Mouse (Mus musculus) urinary bladder, adult 2 months (tissue): ENCODE measurements around the gene Zfp866. TPM values are rescaled to one million over a fixed set of nuclear protein-coding genes. Genes with fewer than 3 reads are reported as not detected.
A peak's percentile ranks its signal among the peaks of the same experiment; 100 is the strongest.

Source experiments
- DNase-seq: peaks from one replicate; pipeline ENCODE4 v3.0.0; 2022; ENCODE audit warnings: low spot score
- polyA plus RNA-seq: library from polyadenylated mRNA; depleted of rRNA; stranded (reverse); fragments of >200 nt; gene quantifications from 2 replicates; pipeline ENCODE4 v1.2.3, GENCODE M21; 2012

Zfp866 gene
- polyA plus RNA-seq, 1 experiment = 17.7 TPM

DNA sequence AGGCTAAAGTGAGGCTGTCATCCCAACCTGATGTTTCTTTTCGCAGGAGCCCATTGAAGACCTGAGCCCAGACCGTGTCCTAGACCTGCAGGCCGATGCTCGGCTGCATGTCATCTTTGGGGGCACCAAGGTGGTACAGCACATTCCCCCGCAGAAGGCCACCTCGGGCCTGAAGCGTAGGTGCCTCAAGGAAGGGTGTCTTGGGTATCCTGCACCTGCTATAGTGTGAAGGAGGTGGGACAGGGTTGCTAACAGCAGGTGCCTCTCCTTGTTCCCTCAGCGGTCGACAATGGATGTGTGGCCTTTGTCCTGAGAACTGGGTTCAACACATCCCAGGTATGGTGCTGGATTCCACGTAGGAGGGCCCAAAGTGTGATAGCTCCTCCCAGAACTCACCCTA, 6.7 kb upstream of the Zfp866 start:
- DNase-seq = no peak

DNA sequence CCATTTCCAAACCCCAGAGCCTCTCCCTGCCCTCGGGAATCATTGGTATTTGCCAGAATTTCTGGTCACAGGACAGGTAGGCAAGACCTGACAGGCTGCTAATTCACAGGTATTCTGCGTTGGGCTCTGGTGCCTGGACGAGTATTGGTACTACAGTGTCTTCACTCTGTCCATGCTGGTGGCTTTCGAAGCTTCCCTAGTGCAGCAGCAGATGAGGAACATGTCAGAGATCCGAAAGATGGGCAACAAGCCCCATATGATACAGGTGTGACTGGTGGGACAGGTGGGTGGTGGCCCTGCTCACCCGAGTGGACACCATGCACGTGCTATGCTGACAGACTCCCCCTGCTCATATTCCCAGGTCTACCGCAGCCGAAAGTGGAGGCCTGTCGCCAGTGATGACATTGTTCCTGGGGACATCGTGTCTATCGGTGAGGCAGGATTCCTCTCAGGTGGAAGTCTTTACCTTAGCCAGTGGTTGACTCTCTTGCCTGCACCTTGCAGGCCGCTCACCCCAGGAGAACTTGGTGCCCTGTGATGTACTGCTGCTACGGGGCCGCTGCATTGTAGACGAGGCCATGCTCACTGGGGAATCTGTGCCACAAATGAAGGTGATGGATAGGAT, 5.9 kb upstream of the Zfp866 start:
- no peak for DNase-seq

DNA sequence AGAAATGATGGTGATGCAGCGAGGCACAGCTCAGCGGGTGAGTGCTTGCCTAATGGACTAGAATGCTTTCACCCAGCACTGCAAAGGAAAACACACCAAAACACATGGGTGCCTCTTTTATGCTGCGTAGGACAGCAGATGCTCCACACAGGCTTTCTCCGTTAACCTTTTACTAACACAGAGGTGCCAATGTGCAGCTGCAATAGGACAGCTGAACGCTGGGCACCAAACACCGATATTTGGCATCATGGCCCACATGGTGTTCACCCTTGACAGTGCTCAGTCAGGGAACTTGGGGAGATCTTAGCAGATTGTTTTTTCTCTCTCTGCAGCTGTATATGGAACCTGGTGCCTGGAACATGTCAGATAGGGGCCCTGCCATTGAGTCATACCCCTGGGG, 3.9 kb upstream of the Zfp866 start:
- DNase-seq = no peak

DNA sequence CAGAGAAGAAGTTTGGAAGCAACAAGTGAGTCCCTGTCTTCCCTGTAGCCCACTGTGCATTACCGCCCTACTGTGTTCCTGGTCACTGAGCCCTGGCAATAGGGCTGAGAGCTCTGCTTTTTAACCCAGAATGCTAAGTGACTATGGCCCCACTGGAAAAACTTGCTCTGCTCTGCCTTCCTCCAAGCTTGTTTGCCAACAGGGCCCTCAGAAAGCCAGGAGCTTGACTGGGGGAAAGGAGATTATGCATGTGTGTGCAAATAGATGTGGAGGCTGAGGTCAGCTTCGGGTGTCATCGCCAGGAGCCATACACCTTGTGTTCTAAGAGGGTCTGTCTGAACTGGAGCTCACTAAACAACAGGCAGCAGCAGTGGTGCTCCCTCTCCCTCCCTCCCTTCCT, 3.1 kb upstream of the Zfp866 start:
- no peak for DNase-seq

DNA sequence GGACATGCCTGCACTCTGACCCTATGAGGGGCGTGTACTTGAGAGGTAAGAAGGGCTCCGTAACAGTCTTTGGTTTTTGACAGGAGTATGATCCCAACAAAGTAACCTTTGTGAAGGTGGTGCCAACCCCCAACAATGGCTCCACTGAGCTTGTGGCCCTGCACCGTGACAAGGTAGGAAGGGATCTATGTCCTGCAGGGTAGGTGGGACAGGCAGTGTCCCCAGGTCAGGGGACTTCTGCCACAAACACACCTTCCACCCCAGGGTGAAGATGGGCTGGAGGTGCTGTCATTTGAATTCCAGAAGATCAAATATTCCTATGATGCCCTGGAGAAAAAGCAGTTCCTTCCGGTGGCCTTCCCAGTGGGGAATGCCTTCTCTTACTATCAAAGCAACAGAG, 2.7 kb upstream of the Zfp866 start:
- no peak for DNase-seq

DNA sequence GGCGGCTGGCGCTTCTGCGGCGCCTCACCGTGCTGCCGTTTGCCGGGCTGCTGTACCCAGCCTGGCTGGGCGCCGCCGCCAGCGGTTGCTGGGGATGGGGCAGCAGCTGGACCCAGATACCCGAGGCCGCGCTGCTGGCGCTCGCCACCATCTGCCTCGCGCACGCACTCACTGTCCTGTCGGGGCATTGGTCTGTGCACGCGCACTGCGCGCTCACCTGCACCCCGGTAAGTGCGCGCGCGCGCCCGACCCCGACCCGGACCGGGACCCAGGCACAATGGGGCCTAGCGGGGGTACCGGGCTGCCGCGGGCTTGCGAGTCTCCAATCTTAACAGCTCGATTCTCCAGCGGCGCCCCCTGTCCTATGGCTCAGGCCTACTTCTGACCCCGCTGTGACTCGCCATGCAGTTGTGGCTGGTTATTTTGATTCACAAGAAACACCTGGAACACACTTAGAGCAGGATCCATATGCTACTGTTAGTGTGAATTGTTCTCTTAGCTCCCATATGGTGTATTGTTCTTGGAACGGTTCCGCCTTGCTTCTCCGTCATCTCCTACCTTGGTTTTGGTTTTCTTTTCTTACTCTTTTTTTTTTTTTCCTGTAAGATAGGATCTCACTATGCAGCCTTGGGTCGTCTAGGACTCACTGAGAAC, 564 bp upstream of the Zfp866 start:
- no peak for DNase-seq

DNA sequence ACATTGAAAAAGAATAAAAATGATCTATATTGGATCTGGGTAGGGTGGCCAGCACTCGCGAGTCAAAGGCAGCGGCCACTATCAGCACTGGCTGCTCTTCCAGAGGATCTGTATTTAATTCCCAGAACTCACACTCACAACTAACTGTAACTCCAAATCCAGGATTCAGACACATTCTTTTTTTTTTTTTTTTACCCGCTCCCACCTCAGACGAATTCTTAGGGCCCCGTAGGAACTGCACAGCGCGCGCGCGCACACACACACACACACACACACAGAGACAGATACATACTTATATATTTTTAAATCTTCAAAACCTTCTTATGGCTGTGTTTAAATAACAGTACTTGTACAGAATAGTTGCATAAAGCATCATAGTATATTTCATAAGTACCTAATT, 614 bp downstream of the Zfp866 start:
- no peak for DNase-seq

DNA sequence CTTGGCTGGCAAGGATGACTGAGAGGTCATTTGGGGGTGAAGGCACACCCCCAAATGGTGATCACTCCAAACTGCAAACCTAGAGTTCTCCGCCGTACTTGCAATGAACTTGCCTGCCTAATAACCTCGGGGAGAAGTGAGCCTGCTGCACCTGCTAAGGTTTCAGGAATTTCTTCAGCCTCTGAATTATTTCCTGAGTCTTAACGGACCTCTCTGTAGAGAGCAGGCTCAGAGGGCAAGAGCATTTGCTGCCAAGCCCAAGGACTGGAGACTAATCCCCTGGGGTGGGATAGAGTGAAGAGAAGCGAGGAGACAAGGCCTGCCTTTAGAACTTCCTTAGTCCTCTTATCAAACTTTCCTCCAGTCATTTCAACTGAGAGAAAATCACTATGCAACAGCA, 1.2 kb downstream of the Zfp866 start:
- DNase-seq = no peak

DNA sequence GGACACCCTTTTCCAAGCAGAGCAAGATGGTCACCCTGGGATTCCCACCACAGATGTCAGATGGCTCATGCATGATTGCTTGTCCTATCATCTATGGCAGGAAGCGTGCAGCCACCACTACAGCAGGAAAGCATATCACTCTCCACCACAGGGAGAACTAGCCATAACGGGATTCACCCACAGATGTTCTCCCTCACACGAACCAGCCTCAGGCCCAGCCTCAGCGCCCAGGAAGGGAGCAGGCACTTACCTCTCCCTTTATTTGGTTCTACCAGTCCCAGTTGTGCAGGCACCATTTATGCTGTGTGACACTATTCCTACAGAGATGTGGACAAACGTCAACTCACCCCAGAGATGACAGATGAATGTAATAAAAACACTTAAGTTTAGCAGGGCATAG, 1.9 kb downstream of the Zfp866 start:
- no peak for DNase-seq

DNA sequence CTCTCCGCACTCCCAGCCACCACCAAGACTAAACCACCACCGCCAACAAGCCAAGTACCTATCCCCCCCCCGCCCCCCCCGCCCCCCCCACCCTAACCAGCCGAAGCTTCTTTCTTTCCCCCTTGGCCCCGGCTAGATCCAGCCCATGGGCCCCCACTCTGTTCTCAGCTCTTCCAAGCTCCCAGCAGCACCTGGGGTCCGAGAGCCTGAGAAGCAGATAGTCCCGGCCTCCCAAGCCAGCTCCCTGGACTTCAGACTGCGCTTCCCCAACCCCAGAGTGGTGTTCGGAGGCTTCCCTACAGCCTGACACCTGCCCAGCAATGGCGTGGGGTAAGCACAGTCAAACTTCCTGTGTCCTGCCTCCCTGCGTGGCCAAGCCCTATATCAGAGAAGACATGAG, 13.9 kb downstream of the Zfp866 start:
- DNase-seq = no peak

DNA sequence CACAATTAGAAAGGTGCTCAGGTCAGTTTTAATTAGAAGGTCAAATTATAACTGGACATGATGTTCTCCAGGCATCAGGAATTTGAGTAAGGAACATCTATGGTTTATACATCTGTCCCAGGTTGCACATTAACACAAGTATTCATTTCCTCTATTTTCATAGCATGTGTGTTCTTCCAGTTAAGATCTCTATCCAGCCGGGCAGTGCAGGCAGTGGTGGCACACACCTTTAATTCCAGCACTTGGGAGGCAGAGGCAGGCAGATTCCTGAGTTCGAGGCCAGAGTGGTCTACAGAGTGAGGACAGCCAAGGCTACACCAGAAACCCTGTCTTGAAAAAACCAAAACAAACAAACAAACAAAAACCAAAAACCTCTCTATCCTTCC, 15.8 kb downstream of the Zfp866 start:
- no peak for DNase-seq

DNA sequence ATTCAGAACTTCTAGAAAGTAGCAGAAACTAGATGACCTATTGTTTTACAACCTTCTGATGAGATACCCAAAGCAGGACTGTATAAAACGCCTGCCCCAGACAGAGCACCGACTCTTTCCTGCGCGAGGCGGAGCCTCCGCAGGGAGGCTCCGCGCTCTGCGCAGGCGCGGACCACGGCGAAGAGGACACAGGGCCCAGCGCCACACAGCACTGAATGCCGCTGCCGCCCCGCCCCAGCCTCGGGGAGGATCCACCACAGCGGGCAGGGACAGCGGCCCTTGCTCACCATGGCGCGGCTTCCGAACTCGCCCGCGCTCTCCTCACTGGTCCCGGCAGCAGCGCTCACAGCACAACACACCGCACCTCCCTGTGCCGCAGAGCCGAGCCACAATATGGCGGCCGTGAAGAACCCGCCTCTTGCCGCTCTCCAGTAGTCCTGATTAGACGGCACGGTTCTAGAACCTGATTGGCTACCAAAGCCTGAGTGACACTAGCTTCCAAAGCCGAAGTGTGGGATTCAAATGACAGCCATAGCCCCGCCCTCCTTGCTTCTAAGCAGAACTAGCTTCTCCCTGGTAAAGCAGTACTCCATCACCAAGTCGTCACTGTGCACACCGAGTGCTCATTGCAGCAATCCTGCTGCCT, 16.4 kb downstream of the Zfp866 start, which contains the start of gene Gm20422:
Gene Gm20422 (minus strand): TSS at position 384 of the 646 bp plus-strand sequence.
- peak; percentile 86 for DNase-seq

DNA sequence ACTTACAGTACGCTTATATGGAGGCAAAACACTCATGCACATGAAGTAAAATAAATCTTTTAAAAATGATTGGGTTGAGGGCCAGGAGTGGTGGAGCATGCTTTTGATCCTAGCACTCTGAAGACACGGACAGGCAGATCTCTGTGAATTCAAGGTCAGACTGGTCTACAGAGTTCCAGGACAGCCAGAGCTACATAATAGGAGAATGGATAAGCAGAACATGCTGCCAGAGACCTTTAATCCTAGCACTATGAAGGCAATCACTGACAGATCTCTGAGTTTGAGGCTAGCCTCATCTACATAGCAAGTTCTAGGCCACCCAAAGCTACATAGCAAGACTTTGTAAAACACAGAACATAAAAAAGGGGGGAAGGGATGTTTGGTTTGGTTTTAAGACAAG, 18.9 kb downstream of the Zfp866 start:
- DNase-seq = no peak

DNA sequence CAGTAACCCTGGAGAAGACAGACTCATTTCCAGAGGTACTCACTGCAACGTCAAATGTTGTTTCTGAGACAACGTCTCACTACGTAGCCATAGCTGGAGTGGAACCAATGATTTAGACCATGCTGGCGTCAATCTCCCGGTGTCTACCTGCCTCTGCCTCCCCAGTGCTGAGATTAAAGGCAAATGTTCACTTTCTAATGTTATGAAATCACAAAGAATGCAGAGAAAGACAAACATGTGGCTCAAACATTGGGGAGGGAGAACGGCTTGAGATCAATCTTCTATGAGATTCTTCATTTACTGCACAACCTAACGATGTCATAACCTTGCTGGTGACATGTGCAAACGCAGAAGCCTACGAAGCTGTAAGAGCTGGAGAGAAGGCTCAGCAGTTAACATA, 19.8 kb downstream of the Zfp866 start:
- DNase-seq = no peak

DNA sequence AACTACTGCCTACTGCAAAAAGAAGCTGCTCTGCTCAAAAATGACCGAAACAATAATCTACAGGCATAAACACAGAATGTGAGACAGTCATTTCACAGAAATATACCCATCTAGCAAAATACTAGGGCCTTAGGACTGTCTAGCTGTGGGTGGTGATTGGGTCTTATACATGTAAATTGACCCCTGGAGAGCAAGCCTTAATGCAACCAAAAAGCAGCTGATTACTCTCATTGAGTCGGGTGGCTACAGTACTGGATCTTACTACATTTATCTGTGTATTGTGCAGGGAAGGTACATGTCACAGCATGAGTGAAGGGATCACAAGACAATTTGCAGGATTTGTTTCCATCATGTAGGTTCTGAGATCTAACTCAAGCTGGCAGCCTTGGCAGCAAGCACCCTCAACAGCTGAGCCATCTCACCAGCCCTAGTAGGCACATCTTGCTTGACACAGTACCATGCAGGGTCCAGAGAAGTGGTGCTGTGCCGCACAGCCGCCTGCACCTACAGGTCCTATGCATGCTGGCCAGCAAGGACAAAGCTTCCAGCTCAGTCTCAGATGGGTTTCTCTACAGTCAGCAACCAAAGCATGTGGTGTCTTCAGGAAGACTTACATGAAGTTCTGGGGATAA, 29.0 kb downstream of the Zfp866 start:
- DNase-seq = no peak

DNA sequence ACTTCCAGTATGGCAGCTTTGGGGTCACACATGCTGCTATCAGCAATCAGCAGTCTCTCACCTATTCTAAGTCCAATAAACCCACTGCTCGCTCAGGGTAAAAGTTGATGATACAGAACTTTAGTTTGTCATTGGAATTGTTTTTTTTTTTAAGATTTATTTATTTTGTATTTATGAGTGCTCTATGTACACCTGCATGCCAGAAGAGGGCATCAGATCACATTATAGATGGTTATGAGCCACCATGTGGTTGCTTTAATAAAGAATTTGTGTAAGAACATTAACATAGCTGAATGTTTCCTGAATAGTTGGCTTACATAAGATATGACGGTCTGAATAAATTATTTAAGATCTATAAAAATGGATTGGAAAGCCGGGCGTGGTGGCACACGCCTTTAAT, 32.7 kb downstream of the Zfp866 start:
- DNase-seq = no peak

DNA sequence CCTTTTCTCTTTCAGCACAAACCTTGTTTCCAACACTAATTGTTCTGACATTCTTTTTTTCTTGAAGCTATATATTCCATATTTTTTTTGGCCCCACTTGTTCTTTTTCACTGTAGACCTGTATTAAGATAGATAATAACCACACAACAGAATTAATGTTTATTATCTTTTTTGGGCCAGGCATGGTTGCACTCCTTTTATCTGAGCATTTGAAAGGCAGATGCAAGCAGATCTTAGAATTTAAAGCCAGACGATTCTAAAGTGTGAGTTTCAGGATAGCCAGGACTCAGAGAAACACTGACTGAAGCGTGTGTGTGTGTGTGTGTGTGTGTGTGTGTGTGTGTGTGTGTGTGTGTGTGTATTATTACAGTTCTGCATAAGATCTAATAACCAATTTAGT, 38.5 kb downstream of the Zfp866 start:
- no peak for DNase-seq

DNA sequence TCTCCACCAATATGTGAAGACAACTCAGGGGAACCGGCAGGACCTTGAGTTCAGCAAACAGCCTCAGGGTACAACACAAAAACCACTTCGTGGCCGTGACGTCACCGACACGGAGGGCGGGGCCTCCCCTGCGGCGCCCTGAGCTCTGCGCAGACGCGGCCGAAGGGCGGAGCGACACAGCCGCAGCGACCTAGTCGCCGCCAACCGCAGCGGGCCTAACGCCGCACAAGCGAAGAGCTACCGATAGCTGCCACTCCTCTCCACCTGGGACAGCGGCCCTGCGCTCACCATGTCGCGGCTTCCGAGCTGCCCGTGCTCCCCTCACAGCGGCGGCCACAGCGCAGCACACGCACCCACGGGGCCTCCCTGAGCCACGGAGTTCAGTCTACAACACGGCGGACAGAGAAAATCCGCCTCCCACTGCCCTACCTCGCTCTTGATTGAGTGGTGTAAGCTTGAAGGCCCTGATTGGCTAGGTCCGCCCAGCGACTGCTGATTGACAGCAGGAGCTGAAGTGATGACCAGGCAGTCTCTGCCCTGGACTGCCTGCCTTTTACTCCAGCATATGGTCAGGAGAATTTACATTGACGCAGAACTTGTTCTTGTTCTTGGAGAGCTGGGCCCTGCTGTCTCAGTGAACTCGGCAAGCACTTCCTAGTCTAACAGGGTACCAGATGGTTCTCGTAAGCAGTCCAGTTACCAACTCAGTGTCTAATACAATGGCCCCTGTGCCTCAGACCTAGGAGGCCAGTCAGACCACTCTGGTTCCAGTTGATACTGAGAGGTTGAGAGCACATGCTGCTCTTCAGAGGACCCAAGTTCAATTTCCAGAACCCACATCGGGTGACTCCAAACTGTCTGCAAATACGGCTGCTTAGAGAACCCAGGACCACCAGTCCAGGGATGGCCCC, 41.2 kb downstream of the Zfp866 start, which contains the start of gene Zfp963:
Gene Zfp963 (minus strand): TSS at position 427 of the 911 bp plus-strand sequence.
- DNase-seq = peak; percentile 93

DNA sequence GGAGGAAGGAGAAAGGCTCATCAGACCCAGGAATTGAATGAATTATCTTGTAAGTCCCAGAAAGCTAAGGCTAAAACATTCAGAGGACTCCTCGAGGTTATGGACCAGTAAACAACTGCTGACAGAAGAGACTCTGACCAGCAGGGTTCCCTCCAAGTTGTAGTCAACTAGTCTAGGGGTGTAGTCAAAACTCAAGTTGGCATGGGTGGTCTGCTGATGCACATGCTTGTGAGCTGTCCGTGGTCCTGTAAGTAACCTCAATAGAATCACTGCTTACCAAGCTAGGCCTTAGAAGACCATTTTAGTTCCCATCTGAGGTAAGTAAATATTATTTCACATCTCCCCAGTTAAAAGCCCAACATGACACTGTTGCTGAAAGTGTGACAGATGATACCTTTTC, 49.7 kb downstream of the Zfp866 start:
- no peak for DNase-seq

DNA sequence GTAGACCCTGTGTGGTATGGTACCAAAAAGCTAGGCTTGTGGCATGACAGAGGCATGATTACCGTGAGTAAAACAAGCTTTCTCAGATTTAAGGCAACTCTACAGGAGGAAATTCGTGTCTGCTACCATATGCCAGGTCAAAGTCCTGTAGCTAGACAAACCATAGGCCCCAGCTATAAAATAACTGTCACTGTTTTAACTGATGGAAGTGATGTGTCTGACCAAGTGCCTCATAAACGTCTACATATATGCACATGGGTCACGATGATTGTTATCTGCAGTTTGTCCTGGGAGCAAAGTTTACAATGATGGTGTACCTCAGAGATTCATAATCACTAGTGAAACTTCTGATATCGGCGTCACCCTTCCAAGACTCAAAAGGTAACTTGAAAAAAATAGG, 50.2 kb downstream of the Zfp866 start:
- no peak for DNase-seq

DNA sequence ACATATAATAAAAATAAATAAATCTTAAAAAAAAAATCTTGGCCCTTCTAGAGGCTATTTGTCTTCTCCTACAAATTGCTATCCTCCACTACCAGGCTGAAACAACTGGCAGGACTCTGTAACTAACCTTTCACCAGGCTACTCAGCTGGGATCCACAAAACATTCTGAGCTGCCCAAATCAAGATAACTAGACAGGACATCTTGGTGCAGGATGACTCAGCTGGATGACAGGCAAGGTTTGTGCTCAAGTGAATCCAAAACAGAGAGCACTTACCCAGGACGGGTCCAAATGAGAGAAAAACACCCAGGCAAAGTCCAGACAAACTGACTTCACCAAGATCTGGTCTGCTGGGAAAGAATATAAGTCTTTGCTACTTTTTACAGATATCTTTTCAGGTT, 55.5 kb downstream of the Zfp866 start:
- DNase-seq = no peak

DNA sequence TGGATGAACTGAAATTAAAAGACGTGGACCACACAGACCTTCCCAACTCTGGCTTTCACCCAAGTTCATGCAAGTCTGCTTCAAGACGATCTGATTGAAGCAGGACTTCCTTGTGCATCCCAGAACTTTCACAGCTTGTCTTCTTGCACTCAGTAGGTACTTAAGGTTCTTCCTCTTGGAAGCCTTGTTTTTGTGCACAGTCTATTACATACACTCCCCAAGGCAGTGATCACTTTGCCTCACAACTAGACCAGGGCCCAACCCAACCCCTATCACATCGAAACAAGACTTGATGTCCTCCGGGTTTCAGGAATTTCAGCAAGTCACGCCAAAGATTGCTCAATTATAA, 73.8 kb downstream of the Zfp866 start:
- no peak for DNase-seq
